Mouse (Mus musculus) small intestine, adult 2 months (tissue): ENCODE data around the gene Jaml.

Experiments
- CTCF ChIP-seq: fragments of 200-500 bp; IDR thresholded peaks from 2 replicates; pipeline ENCODE4 v1.5.1; 2012; ENCODE audit warnings: low read depth, mild to moderate bottlenecking, control low read depth, inconsistent platforms, low read length, moderate library complexity, mixed read lengths; ENCODE audit not compliant: insufficient replicate concordance, insufficient read length; ENCODE audit errors: extremely low read depth
- POLR2A ChIP-seq: fragments of 200-500 bp; IDR thresholded peaks from 2 replicates; pipeline ENCODE4 v1.6.1; 2012; ENCODE audit warnings: low read depth, mild to moderate bottlenecking, control low read depth, inconsistent platforms, low read length, moderate library complexity

- TF ChIP-seq CTCF (no peak), POLR2A (no peak)
Observed at GRCm38 (mm10) chr9:45084556-45084955, 5.6 kb downstream of the Jaml start.
